Mouse (Mus musculus): Measurements from ENCODE around the gene Grm8.

The Grm8 gene

GRCm38 (mm10) chr6:28042339-28042738, 92.6 kb downstream of the Grm8 start:
- DNase-seq (ENCODE audit: low read depth, low spot score) = no peak

- no peak for DNase-seq (ENCODE audit: low read depth, low spot score)
Measured at GRCm38 (mm10) chr6:28040815-28041214, 94.2 kb downstream of the Grm8 start.

DNA sequence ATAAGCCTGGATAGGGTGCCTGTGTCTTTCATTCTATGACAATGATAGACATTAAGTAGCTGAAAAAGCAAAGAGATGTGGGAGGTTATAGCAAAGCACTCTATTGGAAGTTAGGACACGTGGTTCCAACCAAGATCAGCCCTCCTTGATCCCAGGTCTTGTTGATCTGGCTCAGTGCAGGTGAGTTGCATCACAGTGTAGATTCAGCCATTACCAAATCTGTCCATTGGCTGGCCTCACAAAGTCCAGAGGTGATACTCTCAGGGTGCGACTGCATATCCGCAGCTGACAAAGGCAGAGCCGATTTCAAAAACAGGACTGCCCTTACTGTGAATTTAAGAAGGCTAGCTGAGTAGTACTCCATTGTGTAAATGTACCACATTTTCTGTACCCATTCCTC, 103.0 kb downstream of the Grm8 start:
- DNase-seq (ENCODE audit: low read depth, low spot score) = no peak

- no peak for DNase-seq (ENCODE audit: low read depth, low spot score)
Measured at GRCm38 (mm10) chr6:28017653-28018052, 117.3 kb downstream of the Grm8 start.

DNA sequence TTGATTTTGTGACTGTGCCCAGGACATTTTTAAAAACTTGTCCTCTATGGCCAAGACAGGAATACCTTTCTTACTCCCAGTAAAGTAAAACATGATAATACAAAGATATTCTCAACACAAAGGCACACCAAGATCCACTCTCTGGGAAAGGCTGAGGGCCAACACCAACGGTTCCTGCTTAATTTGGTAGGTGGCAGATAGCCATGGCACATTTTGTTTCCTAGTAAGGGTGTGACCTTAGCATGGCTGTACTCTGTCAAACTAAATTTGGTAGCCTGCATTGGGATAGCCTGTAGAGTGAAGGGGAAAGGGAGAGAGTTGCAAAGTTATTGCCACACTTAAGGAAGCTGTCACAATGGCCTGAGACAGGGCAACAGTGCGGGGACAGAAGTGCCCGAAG, 128.0 kb downstream of the Grm8 start:
- no peak for DNase-seq (ENCODE audit: low read depth, low spot score)

DNA sequence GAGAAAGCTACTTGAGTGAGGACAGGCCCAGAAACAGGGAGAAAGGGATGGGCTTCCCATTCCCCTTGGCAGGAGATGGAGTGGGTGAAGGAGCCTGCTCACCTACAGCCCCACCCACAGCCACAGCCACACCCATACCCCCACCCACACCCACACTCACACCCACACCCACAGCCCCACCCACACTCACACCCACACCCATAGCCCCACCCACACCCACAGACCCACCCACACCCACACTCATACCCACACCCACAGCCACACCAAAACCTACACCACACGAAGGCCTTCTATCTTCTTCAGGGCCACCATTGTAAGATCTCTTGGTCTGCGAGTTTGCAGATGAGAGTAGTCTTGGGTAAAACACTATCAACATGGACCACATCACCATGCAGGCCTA, 137.7 kb downstream of the Grm8 start:
- no peak for DNase-seq (ENCODE audit: low read depth, low spot score)

GRCm38 (mm10) chr6:27991241-27991640, 143.7 kb downstream of the Grm8 start:
- no peak for DNase-seq (ENCODE audit: low read depth, low spot score)

GRCm38 (mm10) chr6:27982598-27982997, 152.4 kb downstream of the Grm8 start:
- DNase-seq (ENCODE audit: low read depth, low spot score) = no peak

GRCm38 (mm10) chr6:27982021-27982420, 153.0 kb downstream of the Grm8 start:
- peak; percentile 11 for DNase-seq (ENCODE audit: low read depth, low spot score)

DNA sequence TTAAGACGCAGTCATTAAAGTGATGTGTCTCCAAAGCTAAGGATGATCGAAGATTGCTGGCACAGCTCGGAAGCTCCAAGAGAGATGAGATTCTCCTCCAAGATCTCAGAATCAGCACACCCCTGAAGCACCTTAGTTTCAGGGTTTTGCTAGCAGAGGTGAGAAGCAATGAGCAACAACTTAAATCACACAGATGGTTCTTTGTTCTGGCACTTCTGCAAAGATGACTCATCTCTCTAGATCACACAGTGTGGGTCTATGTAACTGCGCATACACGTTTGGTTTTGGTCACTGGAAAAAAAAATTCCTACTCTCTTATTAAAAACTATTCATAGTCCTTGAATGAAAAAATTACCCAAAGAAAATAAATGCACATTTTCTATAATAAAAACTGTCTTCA, 157.6 kb downstream of the Grm8 start:
- no peak for DNase-seq (ENCODE audit: low read depth, low spot score)

GRCm38 (mm10) chr6:27968859-27969258, 166.1 kb downstream of the Grm8 start:
- no peak for DNase-seq (ENCODE audit: low read depth, low spot score)

GRCm38 (mm10) chr6:27967037-27967436, 167.9 kb downstream of the Grm8 start:
- no peak for DNase-seq (ENCODE audit: low read depth, low spot score)

- DNase-seq (ENCODE audit: low read depth, low spot score) = no peak
Measured at GRCm38 (mm10) chr6:27965237-27965636, 169.7 kb downstream of the Grm8 start.

DNA sequence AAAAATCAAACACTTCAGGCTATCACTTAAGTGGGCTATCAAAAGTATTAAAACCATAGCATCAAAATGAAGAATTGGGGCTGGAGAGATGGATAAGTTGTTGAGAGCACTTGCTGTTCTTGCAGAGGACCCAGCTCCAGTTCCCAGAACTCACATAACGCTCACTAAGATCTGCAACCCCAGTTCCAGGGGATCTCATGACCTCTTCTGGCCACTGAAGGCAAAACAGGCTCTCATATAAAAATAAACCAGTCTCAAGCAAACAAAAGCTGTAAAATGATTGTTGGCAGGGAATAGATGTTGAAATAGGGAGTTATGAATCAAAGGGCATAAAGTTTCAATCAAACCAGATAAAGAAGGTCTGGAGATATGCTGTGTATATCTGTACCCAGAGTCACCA, 171.1 kb downstream of the Grm8 start:
- no peak for DNase-seq (ENCODE audit: low read depth, low spot score)

GRCm38 (mm10) chr6:27956278-27956857, 178.6 kb downstream of the Grm8 start:
- no peak for DNase-seq (ENCODE audit: low read depth, low spot score)

GRCm38 (mm10) chr6:27951433-27951832, 183.5 kb downstream of the Grm8 start:
- DNase-seq (ENCODE audit: low read depth, low spot score) = no peak

DNA sequence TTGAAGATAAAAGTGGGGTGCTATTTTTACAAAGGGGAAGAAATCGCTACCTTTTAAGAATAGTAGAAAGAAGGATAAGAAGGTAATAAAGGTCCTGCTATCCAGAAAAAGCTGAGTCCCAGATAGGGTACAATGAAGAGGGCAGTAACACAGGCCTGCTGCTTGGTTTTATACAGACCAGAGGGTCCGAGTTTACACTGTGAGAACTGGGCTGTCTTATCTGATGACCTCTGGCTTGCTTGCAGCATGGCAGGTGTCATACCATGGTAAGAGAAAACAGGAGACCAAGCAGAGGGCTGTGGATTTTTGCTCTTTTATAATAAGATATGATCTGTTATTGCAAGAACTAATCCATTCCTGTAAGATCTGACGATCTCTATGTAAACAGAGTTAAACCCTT, 206.9 kb downstream of the Grm8 start:
- no peak for DNase-seq (ENCODE audit: low read depth, low spot score)

GRCm38 (mm10) chr6:27913281-27913680, 221.7 kb downstream of the Grm8 start:
- peak; percentile 20 for DNase-seq (ENCODE audit: low read depth, low spot score)

GRCm38 (mm10) chr6:27904358-27904757, 230.6 kb downstream of the Grm8 start:
- no peak for DNase-seq (ENCODE audit: low read depth, low spot score)

DNA sequence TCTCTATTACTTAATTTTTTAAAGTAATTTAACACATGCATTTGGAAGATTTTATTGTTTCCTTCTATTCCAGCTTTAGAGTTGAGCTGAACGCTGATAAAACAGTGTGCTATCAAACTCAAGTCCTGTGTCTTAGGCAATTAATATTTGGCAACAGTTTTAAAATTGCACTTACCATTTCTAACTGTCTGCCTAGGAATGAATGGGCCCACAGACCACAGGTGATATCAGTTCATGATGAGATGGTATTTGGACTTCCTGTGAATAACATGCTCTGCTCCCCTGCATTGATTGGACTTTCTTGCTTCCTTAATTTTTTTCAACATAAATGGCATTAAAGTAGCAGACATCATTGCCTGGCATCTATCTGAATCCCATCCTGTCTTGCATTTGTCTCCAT, 232.8 kb downstream of the Grm8 start:
- no peak for DNase-seq (ENCODE audit: low read depth, low spot score)

- no peak for DNase-seq (ENCODE audit: low read depth, low spot score)
Measured at GRCm38 (mm10) chr6:27901396-27901795, 233.6 kb downstream of the Grm8 start.

GRCm38 (mm10) chr6:27895153-27895552, 239.8 kb downstream of the Grm8 start:
- DNase-seq (ENCODE audit: low read depth, low spot score) = no peak

- DNase-seq (ENCODE audit: low read depth, low spot score) = no peak
Measured at GRCm38 (mm10) chr6:27892886-27893285, 242.1 kb downstream of the Grm8 start.

GRCm38 (mm10) chr6:27888391-27888790, 246.6 kb downstream of the Grm8 start:
- DNase-seq (ENCODE audit: low read depth, low spot score) = no peak

Data from embryo, embryonic 11.5 days (tissue).